Mouse (Mus musculus): ENCODE data around the gene Lrrc74a.

DNA sequence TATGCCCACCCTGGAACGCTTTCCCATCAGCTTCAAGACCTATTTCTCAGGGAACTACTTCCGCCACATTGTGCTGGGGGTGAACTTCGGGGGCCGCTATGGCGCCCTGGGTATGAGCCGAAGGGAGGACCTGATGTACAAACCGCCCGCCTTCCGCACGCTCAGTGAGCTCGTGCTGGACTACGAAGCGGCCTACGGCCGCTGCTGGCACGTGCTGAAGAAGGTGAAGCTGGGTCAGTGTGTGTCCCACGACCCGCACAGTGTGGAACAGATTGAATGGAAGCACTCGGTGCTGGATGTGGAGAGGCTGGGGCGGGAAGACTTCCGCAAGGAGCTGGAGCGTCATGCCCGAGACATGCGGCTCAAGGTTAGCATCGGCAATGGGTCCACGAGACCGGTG is 45.3 kb upstream of the Lrrc74a start:
- no peak for TF ChIP-seq CTCF (IDR thresholded peaks at IDR 0.05; ENCODE audit: low read depth)
- no peak for TF ChIP-seq EP300 (IDR thresholded peaks at IDR 0.05; ENCODE audit: low read depth)
